Mouse (Mus musculus): ENCODE measurements around the gene Samd15. TPM values are rescaled to one million over a fixed set of nuclear protein-coding genes. Genes with fewer than 3 reads are reported as not detected.

Gene Samd15
- total and polyA plus RNA-seq, 3 experiments: 0.62 to 24.0 TPM; not detected in 1

DNA sequence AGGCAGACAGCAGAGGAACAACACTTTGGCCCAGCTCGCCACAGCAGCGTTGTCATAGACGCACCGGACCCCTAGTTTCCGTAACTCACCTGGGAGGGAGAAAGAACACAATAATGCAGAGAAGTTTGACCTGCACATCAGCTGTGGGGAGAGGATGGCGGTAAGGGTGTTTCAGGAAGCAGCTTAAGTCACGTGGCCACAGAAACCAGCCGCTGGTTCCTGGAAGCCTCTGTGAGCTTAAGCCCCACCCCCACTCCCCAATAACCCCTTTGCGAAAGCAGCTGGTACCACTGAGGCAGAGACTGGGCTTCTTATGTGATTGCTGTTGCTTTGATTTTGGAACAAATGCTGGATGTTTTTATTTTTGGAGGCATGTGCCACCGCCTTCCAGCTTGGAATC is 25.4 kb downstream of the Samd15 start:
- Histone ChIP-seq H3K27me3 (ENCODE audit: control insufficient read depth in 1 of 2, insufficient read depth in 2 of 2, low read length in 2 of 2) (no peaks in the 10 kb centered on the region), H3K27ac (ENCODE audit: control insufficient read depth, low read depth, low read length) (no peak overlapping the region), H3K9ac (ENCODE audit: control insufficient read depth, low read depth, low read length, poor library complexity, severe bottlenecking) (no peak overlapping the region), H3K4me1 (ENCODE audit: control insufficient read depth in 1 of 2, insufficient read depth in 2 of 2, low read length in 2 of 2) (peaks cover 0 to 3% of the 10 kb centered on the region in 2 experiments; a peak in 1 of 4 replicates), H3K79me2 (ENCODE audit: control insufficient read depth, insufficient read depth, low read length, poor library complexity) (no peaks in the 10 kb centered on the region), H3K4me3 (ENCODE audit: control insufficient read depth in 1 of 2, insufficient read depth in 1 of 2, low read depth in 2 of 2, low read length in 2 of 2) (no peak overlapping the region), H3K36me3 (ENCODE audit: control insufficient read depth in 1 of 2, insufficient read depth in 2 of 2, low read length in 2 of 2) (peaks cover 0 to under 1% of the 10 kb centered on the region in 2 experiments; a peak in 1 of 4 replicates), H3K9me3 (replicated peaks; ENCODE audit: insufficient read depth, low read length) (no peaks in the 10 kb centered on the region)
- TF ChIP-seq ELF1 (IDR thresholded peaks at IDR 0.05; ENCODE audit: low read depth, low read length) (no peak), KAT2A (conservative IDR thresholded peaks at IDR 0.05; ENCODE audit: low read depth, low read length) (no peak), NRF1 (IDR thresholded peaks at IDR 0.05; ENCODE audit: insufficient read depth, low read depth, low read length, poor library complexity, severe bottlenecking) (no peak), UBTF (IDR thresholded peaks at IDR 0.05; ENCODE audit: borderline replicate concordance, insufficient read depth, low read depth, low read length) (no peak), POLR2A (IDR thresholded peaks at IDR 0.05; ENCODE audit: control insufficient read depth in 1 of 2, insufficient read depth in 1 of 2, low read depth in 1 of 2, low read length in 2 of 2, poor library complexity in 1 of 2) (no peak), USF1 (IDR thresholded peaks at IDR 0.05; ENCODE audit: low read depth, low read length) (no peak), MAX (IDR thresholded peaks at IDR 0.05; ENCODE audit: low read length) (no peak), MYC (IDR thresholded peaks at IDR 0.05; ENCODE audit: low read depth, low read length) (no peak), SIN3A (IDR thresholded peaks at IDR 0.05; ENCODE audit: low read length) (no peak)
- no peak for DNase-seq (ENCODE audit: low read depth, low spot score)

DNA sequence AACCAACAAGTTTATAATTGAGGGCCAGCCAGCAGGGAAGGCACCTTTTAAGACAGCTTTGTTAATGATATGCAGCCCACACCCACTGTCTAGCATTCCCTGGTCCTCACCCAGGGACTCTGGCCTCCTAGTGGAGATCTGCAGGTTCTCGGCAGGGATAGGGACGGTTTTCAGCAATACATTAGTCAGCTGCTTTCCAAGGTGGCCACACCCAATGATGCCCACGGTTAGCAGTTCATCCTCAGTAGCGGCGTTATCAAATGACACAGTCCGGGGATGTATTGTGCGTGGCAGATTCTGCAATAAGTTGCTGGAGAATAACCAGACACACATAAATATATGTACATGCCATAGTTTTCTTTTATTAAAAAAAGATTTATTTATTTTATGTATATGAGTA is 27.3 kb downstream of the Samd15 start:
- Histone ChIP-seq H3K36me3 (ENCODE audit: control insufficient read depth in 1 of 2, insufficient read depth in 2 of 2, low read length in 2 of 2) (peaks cover 0 to 7% of the 10 kb centered on the region in 2 experiments; a peak in 2 of 4 replicates), H3K27ac (ENCODE audit: control insufficient read depth, low read depth, low read length) (no peak overlapping the region), H3K27me3 (ENCODE audit: control insufficient read depth in 1 of 2, insufficient read depth in 2 of 2, low read length in 2 of 2) (no peaks in the 10 kb centered on the region), H3K4me3 (ENCODE audit: control insufficient read depth in 1 of 2, insufficient read depth in 1 of 2, low read depth in 2 of 2, low read length in 2 of 2) (no peak overlapping the region), H3K9me3 (replicated peaks; ENCODE audit: insufficient read depth, low read length) (no peaks in the 10 kb centered on the region), H3K9ac (ENCODE audit: control insufficient read depth, low read depth, low read length, poor library complexity, severe bottlenecking) (no peak overlapping the region), H3K79me2 (ENCODE audit: control insufficient read depth, insufficient read depth, low read length, poor library complexity) (no peaks in the 10 kb centered on the region), H3K4me1 (ENCODE audit: control insufficient read depth in 1 of 2, insufficient read depth in 2 of 2, low read length in 2 of 2) (peaks cover 2 to 12% of the 10 kb centered on the region in 2 experiments; a peak in 3 of 4 replicates)
- no peak for TF ChIP-seq TBP (IDR thresholded peaks at IDR 0.05; ENCODE audit: low read depth, low read length)
- no peak for TF ChIP-seq ZKSCAN1 (IDR thresholded peaks at IDR 0.05; ENCODE audit: low read depth, low read length)
- no peak for TF ChIP-seq ZC3H11A (IDR thresholded peaks at IDR 0.05; ENCODE audit: low read depth, low read length)
- DNase-seq (ENCODE audit: low read depth, low spot score): no peak

DNA sequence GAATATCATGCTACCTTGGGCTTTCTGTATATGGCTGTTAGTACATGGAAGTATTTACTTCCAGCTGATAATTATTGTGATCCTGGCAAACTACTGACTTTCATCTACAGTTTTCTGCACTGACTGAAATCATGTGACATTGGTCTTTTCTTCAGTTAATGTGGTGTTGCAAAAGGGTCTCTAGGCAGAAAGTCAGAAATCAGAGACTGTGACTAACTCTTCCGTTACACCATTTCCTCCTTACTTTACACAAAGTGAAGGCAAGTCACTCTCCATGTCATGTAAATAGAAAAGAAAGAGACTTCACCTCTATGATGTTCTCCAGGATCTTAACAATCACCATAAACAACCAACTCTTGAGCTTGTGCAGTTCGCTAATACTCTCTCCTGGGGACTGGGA is 30.1 kb downstream of the Samd15 start:
- H3K4me1 ChIP-seq (ENCODE audit: control insufficient read depth in 1 of 2, insufficient read depth in 2 of 2, low read length in 2 of 2): peaks cover 2 to 12% of the 10 kb centered on the region in 2 experiments; a peak in 3 of 4 replicates
- TF ChIP-seq USF2 (IDR thresholded peaks at IDR 0.05; ENCODE audit: borderline replicate concordance in 1 of 2, insufficient read depth in 1 of 2, low read depth in 1 of 2, low read length in 2 of 2) (no peak), ZNF384 (IDR thresholded peaks at IDR 0.05; ENCODE audit: low read depth, low read length) (no peak), NELFE (IDR thresholded peaks at IDR 0.05; ENCODE audit: low read depth, low read length) (no peak), CHD2 (IDR thresholded peaks at IDR 0.05; ENCODE audit: low read length) (no peak), SMC3 (IDR thresholded peaks at IDR 0.05; ENCODE audit: low read depth, low read length) (no peak), MAX (IDR thresholded peaks at IDR 0.05; ENCODE audit: low read length) (no peak), TCF12 (IDR thresholded peaks at IDR 0.05; ENCODE audit: low read depth, low read length) (no peak), ZMIZ1 (IDR thresholded peaks at IDR 0.05; ENCODE audit: low read depth, low read length) (no peak), MYB (IDR thresholded peaks at IDR 0.05; ENCODE audit: low read depth, low read length) (no peak), TAL1 (IDR thresholded peaks at IDR 0.05; ENCODE audit: low read length) (no peak), POLR2AphosphoS5 (IDR thresholded peaks at IDR 0.05; ENCODE audit: borderline replicate concordance, low read depth, low read length) (no peak), EP300 (IDR thresholded peaks at IDR 0.05; ENCODE audit: low read depth in 1 of 2, low read length in 2 of 2) (no peak), CTCF (IDR thresholded peaks at IDR 0.05 in 2 of 3, conservative IDR thresholded peaks at IDR 0.05 in 1 of 3; ENCODE audit: control insufficient read depth in 1 of 3, insufficient read depth in 1 of 3, low read depth in 2 of 3, low read length in 3 of 3, poor library complexity in 1 of 3, severe bottlenecking in 1 of 3) (no peak), JUND (IDR thresholded peaks at IDR 0.05; ENCODE audit: low read depth, low read length) (no peak), NRF1 (IDR thresholded peaks at IDR 0.05; ENCODE audit: insufficient read depth, low read depth, low read length, poor library complexity, severe bottlenecking) (no peak), MXI1 (IDR thresholded peaks at IDR 0.05; ENCODE audit: low read depth, low read length) (no peak), HCFC1 (IDR thresholded peaks at IDR 0.05; ENCODE audit: low read depth, low read length) (no peak), SIN3A (IDR thresholded peaks at IDR 0.05; ENCODE audit: low read length) (no peak)

More for the DNA sequence above, 30.1 kb downstream of the Samd15 start:
- Histone ChIP-seq H3K9ac (ENCODE audit: control insufficient read depth, low read depth, low read length, poor library complexity, severe bottlenecking) (no peak overlapping the region), H3K4me3 (ENCODE audit: control insufficient read depth in 1 of 2, insufficient read depth in 1 of 2, low read depth in 2 of 2, low read length in 2 of 2) (no peak overlapping the region), H3K36me3 (ENCODE audit: control insufficient read depth in 1 of 2, insufficient read depth in 2 of 2, low read length in 2 of 2) (peaks cover 0 to 7% of the 10 kb centered on the region in 2 experiments; a peak in 2 of 4 replicates), H3K27me3 (ENCODE audit: control insufficient read depth in 1 of 2, insufficient read depth in 2 of 2, low read length in 2 of 2) (no peaks in the 10 kb centered on the region), H3K79me2 (ENCODE audit: control insufficient read depth, insufficient read depth, low read length, poor library complexity) (no peaks in the 10 kb centered on the region), H3K9me3 (replicated peaks; ENCODE audit: insufficient read depth, low read length) (no peaks in the 10 kb centered on the region), H3K27ac (ENCODE audit: control insufficient read depth, low read depth, low read length) (no peak overlapping the region)
- DNase-seq (ENCODE audit: low read depth, low spot score): no peak

Measured in MEL (cell line).